Mouse (Mus musculus): ENCODE data around the gene Mmp15.

Gene Mmp15

GRCm38 (mm10) chr8:95352151-95352870 lies at the start of gene Mmp15:
Gene Mmp15, plus strand, starts transcription at chr8:95352268.
- peak; percentile 47 to 60 for DNase-seq (ENCODE audit: low spot score in 2 of 2)

- DNase-seq (ENCODE audit: low spot score in 2 of 2) = no peak
These were observed 49.7 kb upstream of the Mmp15 start for GRCm38 (mm10) chr8:95302410-95302809.

GRCm38 (mm10) chr8:95305526-95305925 lies 46.5 kb upstream of the Mmp15 start:
- no peak for DNase-seq (ENCODE audit: low spot score in 2 of 2)

DNA sequence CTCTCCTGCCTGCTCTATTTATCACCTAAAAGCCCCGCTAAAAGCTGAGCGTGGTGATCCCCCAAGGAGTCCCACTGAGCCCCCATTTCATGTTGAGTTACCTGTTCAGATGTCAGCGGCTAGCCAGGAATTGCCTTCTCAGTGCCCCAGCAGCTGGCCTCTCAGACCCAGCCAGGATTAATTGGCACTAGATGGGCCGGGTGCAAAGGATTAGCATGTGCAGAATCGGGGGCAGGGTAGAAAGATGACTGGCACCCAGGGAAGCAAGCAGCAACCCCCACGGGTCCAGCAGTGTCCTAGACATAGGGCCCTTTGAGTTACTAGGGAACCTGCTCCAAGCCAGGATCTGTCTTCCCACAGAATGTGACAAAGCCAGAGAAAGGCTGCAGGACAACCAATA lies 45.6 kb upstream of the Mmp15 start, which contains the start of gene Cngb1:
Gene Cngb1, minus strand, starts transcription at position 155 of the 400 bp plus-strand sequence.
- no peak for DNase-seq (ENCODE audit: low spot score in 2 of 2)

GRCm38 (mm10) chr8:95310342-95310970 lies 41.6 kb upstream of the Mmp15 start, which contains the start of gene Tepp:
Gene Tepp, plus strand, starts transcription at chr8:95310566.
- no peak for DNase-seq (ENCODE audit: low spot score in 2 of 2)

GRCm38 (mm10) chr8:95312836-95313235 lies 39.2 kb upstream of the Mmp15 start:
- DNase-seq (ENCODE audit: low spot score in 2 of 2) = no peak

DNA sequence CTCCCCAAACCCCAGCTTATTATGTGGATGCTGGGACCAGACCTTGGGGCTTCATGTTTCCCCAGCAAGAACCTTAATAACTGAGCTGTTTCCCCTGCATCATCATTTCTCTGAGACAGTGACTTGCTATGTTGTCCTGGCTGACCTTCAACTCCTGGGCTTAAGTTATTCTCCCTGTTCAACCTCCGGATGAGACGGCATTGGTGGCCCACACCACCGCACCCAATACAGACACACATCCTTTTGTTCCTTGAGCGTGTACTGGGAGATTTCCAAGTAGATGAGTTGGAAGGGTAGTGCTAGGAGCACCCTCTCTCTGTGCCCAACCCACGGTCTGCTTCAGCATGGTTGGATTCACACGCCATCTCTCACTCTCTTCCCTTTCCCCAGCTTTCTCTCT lies 38.2 kb upstream of the Mmp15 start:
- no peak for DNase-seq (ENCODE audit: low spot score in 2 of 2)

- no peak for DNase-seq (ENCODE audit: low spot score in 2 of 2)
These were observed 37.4 kb upstream of the Mmp15 start for GRCm38 (mm10) chr8:95314707-95315106.

DNA sequence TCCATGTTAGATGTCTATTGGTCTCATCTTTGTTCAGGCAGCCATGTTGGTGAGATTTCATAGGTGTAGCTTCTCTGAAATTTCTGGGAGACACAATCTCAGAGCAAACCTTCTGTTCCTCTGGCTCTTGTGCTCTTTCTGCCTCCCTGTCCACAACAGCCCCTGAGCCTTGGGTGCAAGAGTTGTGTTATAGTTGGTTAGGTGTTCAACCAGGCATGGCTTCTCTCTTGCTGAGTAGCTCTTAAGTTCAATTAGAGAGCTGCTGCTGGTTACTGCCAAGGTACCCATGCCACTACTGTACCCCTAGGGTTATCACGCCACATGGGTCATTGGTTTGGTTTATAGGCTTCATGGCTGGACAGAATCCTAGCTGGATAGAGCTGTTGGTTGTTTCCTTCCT lies 36.7 kb upstream of the Mmp15 start:
- DNase-seq (ENCODE audit: low spot score in 2 of 2) = no peak

- DNase-seq (ENCODE audit: low spot score in 2 of 2) = peak in 1 of 2 experiments; percentile 35
These were observed 31.6 kb upstream of the Mmp15 start for GRCm38 (mm10) chr8:95320224-95321139.

- DNase-seq (ENCODE audit: low spot score in 2 of 2) = no peak
These were observed 28.9 kb upstream of the Mmp15 start for GRCm38 (mm10) chr8:95323201-95323600.

DNA sequence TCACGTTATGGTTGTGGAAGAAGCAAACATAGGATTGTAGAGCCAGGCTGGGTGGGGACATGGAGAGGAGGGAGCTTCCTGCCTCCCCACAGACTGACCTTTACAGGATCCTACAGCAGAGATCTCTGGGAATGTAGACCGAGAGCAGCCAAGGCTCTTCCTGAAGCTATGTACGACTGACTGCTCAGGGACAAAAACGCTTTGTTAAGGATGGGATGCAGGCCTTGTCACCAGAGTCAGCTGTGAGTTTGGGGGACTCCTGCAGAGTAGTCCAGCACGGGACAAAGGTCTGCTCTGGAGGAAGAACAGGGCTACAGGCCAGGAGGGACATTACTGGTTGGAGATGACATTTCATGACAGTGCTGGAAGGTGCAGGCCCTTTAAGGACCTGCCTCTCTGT lies 27.4 kb upstream of the Mmp15 start:
- DNase-seq (ENCODE audit: low spot score in 2 of 2) = no peak

DNA sequence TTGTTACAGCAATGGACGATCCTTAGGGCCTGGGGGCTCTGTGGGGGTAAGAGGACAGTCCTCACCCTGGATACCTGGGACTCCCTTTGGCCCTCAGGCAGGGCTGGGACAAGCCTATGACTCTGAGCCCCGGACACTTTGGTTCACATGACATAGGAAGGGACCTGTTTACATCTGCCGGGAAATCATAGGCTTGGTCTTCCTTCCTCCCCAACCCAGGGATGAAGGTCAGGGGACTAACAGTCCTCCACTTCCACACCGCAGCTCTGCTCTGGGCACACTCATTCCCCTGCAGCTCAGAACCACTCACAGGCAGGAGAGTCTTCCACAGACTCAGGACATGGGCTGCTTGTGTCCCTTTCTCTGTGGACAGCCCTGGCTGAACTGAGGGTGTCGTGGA lies 25.2 kb upstream of the Mmp15 start:
- no peak for DNase-seq (ENCODE audit: low spot score in 2 of 2)

- no peak for DNase-seq (ENCODE audit: low spot score in 2 of 2)
These were observed 24.1 kb upstream of the Mmp15 start for GRCm38 (mm10) chr8:95327866-95328465.

DNA sequence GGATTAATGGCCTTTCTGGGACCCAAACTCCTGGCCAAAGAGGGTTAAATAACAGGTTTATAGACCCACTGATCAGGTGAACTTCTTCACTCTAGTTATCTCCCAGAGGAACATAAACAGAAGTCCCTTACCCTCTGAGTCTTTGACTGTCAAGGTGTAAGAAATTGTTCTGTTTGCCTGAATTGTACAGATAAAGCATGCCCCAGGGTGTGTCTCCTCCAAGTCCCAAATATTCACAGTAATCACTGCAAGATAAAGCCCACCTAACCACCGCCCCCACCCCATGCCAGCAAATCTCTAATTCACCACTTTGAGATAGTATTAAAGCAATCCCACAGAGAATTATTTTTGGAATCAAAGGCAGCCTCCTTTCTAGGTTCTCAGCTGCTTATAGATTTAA lies 21.7 kb upstream of the Mmp15 start:
- DNase-seq (ENCODE audit: low spot score in 2 of 2) = no peak

DNA sequence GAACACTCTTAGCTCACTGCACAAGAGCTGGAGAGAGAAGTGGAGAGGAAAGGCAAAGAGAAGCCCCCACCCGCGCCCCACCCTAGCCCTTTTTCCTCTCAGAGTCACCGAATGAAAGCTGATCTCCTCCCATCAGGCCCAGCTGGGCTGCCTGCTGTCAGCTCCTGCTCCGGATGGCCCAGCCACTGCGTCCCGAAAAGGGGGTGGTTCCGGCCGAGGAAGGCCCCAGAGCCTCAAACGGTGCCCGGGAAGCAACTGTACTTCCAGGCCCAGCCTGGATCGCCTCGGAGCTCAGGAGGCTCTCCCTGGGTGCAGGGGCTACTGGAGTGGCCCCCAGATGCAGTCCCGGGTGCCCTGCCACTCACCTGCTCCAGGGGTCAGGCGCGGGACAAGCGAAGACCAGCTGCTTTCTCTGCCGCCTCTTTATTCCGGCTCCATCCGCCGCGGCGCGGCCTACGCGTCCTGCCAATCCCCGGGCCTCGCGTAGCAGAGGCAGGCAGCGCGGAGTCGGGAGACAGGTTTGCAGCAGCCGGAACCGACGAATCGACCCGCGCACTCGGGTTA lies 20.8 kb upstream of the Mmp15 start:
- no peak for DNase-seq (ENCODE audit: low spot score in 2 of 2)

DNA sequence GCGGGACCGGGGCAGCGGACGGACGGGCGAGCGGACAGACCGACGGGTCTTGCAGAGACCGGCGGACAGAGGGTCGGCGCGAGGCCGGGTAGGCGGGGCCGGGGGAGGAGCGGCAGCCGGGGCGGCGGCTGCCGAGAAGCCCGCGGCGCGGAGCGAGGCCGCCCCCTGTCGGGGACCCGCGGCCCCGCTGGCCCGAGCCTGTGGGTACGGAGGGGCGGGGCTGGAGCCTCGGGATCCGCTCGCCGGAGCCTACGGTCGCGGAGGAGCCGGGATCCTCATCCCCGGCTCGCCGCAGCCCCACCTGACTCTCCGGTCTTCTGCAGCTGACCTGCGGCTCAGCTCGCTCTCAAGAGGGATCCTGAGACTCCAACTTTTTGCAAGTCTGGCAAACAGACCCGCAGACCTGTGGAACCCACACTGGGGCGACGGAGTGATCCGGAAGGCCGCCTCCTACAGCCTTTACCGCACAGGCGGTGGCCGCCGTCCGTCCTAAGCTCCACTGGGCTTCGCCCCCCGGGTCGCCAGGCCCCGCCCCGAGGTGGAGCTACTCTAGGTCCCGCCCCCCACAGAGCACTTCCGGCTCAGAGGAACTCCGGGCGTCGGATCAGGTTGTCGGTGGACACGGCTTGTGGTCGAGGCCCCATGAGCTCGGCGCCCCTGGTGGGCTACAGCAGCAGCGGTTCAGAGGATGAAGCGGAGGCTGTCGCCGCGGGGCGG lies 20.2 kb upstream of the Mmp15 start, which contains the start of the genes Zfp319 and Usb1:
Gene Zfp319, minus strand, starts transcription at position 231 of the 717 bp plus-strand sequence.
Gene Usb1, plus strand, starts transcription at position 565 of the 717 bp plus-strand sequence.
- DNase-seq (ENCODE audit: low spot score in 2 of 2) = peak; percentile 89 to 90

- DNase-seq (ENCODE audit: low spot score in 2 of 2) = no peak
These were observed 19.4 kb upstream of the Mmp15 start for GRCm38 (mm10) chr8:95332437-95333199.

DNA sequence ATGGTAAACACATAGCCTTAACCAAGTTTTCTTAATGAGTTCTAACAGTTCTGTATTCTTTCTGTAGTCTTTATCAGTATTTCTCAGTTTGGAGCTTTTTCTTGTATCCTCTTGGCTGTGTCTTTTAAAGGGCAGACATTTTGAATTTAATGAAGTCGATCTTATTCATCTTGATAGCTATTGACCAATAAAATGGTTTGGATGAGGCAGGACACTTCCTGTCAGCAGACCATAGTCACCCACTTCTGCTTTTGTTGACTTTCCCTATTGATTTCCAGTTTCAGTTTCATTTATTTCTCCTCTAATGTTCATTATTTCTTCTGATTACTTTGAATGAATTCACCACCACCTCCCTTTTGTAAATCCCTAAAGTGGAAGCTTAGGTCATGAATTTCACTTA lies 16.4 kb upstream of the Mmp15 start:
- no peak for DNase-seq (ENCODE audit: low spot score in 2 of 2)

GRCm38 (mm10) chr8:95336363-95336762 lies 15.7 kb upstream of the Mmp15 start:
- DNase-seq (ENCODE audit: low spot score in 2 of 2) = no peak
